Mouse (Mus musculus) megakaryocyte progenitor cell, adult 5-6 weeks (primary cell): ENCODE data around the gene Mterf1a. TPM values are rescaled to one million over a fixed set of nuclear protein-coding genes. Genes with fewer than 3 reads are reported as not detected.
A peak's percentile ranks its signal among the peaks of the same experiment; 100 is the strongest.
"Not testable (repeated sequence)": the region's sequence is repeated elsewhere in the genome, so short reads cannot be mapped to it uniquely, and the experiment has no call there.

Experiments
- ATAC-seq: replicated peaks from 2 replicates; pipeline ENCODE4 v1.8.0; 2016; ENCODE audit warnings: mild to moderate bottlenecking, moderate TSS enrichment, inconsistent platforms; ENCODE audit not compliant: poor library complexity
- total RNA-seq, 2 experiments: library from RNA; stranded (forward) in 1 of 2; stranded (reverse) in 1 of 2; fragments of 157-497, 149-512 nt in 1 of 2; fragments of 200-1000 nt in 1 of 2; gene quantifications; 2 replicates each; pipeline versions ENCODE4 v1.2.3 to v1.2.4; 2015 to 2017

The Mterf1a gene
- total RNA-seq (2015) (7.6 and 8.1 TPM in 2 replicates), total RNA-seq (2017) (10.3 and 17.3 TPM in 2 replicates)

DNA sequence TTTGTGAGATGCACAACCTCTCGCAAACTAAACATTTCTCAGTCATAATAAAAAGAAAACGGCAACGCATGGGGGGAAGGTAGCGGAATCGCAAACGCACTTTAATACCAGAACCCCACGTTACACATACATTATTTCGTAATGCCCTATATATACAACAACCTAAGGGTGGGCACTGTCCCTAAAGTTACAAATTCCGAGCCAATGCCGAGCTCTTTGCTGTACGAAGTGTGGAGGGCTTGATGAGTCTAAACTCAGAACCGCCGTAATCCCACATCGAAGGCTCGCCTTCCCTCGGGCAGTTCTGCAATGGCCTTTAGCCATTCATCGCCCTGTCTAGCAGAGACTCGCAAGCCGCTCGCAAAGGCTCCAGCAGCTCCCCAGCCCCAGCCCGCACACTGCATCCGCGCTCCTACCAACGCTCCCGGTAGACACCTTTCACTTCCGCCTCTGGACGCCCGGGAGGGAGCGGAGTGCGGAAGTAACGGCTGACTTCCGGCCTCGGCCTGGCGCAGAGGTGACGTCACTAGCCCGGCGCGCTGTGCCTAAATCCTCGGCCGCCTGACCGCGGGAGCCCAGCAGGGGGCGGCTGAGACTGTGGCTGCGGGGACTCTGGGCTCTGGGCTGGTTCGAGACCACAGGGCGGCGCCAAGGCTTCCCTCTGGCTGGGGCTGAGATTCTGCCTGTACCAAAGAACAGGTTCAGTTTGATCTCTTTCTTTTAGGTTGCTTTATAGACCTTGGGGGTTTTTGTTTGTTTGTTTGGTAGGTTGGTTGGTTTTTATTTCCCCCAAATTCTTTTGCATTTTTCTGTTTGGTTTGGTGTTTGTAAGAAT is at the start of gene Mterf1a:
Mterf1a (minus strand) TSS at position 475 of the 835 bp plus-strand sequence.
- peak; percentile 99 for ATAC-seq

DNA sequence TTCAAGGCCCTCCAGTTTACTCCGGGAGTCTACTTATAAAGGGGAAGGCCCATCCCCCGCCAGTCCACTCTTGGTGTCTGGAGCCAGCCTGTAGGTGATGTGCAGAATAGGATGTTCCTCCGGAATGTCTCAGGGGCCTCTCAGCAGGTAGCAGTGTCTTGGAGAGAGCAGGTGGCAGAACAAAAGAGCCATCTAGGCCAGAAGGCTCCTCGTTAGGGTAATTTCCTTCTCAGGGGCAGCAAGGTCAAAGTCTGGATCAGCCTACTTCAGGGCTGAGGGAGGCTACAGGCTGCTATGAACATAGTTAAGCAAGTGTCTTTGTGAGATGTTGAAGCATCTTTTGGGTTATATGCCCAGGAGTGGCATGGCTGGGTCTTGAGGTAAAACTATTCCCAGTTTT is 49.4 kb upstream of the Mterf1a start:
- ATAC-seq, result not testable (repeated sequence)

DNA sequence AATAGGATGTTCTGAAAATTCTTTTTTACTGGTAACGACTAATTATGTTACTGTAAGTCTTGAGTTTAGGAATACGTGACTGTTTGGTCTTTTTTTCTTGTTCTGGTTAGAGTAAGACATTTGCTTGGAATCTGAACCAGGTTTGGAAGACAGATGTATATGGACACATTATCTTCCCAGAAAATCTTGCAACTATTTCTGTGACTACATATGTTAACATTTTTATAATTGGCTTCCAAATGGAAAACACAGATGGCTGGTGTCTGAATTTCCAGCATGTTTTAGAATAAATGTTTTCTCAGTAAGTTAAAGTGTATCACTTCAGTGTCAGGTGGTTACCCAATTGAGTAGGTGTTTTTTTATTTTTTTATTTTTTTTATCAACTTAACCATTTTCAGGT is 47.5 kb upstream of the Mterf1a start:
- ATAC-seq, result no peak

- no peak for ATAC-seq
These were observed 45.6 kb upstream of the Mterf1a start for GRCm38 (mm10) chr5:3939335-3939734.

- ATAC-seq, result 0 out of 2 replicates have a peak, but pooled peaks have one; percentile 6
These were observed 45.2 kb upstream of the Mterf1a start for GRCm38 (mm10) chr5:3938905-3939304.

DNA sequence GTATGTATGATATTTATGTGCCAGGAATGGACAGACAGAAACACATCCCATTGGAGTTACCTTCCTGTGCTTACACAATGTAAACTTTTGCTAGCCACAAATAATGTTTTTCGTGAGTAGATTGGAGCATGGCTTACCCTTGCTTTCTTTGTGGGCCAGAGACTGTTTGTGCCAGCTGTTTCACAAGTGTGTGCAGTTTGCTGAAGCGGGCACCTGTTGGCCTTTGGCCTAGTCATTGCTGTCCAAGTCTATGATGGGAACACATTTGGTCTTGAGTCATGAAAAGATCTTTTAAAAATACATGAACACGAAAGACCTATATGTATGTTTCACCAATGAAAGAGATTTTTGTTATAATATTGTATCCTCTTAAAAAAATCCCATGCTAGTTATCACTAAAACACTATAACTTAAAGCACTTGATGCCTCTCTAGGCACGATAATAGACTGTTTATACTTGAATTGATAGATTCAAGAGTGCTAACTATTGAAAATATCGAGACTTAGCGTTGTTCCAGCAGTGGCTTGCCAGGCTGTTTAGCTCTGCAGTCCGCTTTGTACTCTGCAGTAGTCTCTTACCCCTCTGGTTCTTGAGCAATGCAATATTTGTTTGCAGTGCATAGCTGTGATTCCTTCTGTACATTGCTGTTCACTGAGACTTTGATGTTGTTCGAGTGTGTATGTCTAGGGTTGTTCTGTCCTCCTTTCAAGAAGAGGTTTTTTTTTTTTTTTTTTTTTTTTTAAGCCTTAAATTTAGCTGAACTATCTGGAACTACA is 42.2 kb upstream of the Mterf1a start:
- ATAC-seq, result no peak

DNA sequence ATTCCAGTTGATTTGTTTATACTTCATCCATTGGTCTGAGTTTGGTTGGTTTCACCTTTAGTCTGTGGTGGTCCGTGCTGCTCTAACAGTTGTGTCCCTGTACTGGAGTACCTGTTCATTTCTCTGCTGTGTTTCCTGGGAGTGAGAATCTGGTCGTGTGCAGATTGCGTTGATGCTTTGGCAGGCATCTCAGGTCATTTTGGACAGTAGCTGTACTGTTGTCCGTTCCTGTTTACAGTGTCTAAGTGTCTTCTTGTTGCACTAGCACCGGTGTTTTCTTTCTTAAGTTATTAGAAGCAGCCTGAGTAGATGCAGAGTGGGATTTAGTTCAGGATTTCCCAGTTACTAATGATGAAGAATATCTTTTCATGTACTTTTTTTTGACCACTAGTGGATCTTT is 41.5 kb upstream of the Mterf1a start:
- no peak for ATAC-seq

- ATAC-seq, result no peak
These were observed 39.8 kb upstream of the Mterf1a start for GRCm38 (mm10) chr5:3933551-3933950.

DNA sequence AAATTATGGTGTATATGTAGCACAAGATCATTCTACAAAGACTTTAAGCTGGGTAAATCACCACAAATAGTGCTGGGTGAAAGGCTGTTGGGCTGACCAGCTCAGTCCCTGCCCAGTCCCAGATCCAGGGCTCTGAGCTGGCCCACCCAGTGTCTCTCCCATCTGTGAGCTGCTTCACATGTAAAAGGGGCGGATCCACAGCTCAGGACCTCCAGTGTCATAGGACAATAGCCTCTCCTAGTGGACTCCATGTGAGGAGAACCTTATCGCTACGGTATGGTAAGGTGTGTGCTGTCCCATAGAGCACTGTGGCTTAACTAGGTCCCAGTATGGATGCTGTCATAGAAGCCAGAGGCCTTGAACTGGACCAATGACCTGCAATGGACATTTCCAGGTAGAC is 37.9 kb upstream of the Mterf1a start:
- no peak for ATAC-seq

DNA sequence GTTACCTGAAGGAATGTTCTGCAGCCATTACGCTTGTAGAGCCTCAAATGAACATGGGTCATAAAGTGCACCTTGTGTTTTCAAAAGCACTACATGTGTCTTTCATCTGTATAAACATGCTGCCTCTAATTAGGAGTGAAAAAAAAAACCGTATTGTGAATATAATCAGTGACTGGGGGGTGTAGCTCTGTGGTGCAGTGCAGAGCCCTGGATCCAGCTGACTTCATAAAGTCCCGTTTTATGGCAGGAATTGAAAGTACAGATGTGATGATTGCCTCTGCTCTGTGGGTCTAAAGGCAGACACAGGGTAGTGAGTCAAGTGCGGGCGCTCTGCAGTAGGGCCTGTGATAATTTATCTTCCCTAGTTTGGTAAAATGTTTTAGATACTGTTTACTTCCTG is 37.0 kb upstream of the Mterf1a start:
- ATAC-seq, result no peak

DNA sequence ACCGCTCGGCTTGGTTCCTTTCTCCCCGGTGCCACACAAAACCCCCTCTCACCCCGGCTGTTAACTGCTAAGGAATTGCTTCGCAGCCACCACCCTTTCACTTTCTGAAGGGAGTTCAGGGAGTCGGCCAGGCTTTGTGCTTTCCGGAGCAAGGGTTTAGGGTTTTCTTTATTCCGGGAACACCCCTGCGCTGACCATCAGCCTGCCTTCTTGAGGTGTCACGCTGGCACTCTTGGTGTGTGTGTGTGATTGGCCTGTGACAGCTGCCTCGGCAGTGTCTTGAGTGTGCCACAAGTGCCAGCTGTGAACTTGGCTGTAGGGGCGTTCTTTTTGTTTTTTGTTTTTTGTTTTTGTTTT is 34.9 kb upstream of the Mterf1a start:
- peak; percentile 73 for ATAC-seq

- peak; percentile 66 for ATAC-seq
These were observed 34.3 kb upstream of the Mterf1a start, which contains the start of gene Akap9 for GRCm38 (mm10) chr5:3927801-3928689. Gene Akap9, plus strand, starts transcription at chr5:3928054.

DNA sequence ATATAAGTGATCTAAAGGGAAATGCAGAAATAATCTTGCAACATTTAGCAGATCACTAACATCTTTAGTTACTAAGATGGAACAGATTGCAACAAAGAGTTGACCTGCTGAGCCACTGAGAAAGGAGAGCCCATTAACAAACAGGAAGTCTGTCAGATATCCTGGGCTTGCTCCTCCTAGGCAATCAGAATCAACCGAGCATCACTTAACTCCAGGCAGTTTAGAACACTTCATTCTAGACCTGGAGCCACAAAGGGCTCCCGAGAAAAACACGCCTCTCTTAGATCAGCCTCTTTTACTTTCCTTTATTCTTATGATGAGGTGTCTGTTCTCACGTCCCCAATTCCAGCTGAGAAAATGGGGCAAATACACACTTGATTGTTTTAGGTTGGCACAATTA is 32.9 kb upstream of the Mterf1a start:
- ATAC-seq, result peak; percentile 13; the same call in 1 of the 2 replicates

GRCm38 (mm10) chr5:3922350-3922749 is 28.6 kb upstream of the Mterf1a start:
- ATAC-seq, result no peak

DNA sequence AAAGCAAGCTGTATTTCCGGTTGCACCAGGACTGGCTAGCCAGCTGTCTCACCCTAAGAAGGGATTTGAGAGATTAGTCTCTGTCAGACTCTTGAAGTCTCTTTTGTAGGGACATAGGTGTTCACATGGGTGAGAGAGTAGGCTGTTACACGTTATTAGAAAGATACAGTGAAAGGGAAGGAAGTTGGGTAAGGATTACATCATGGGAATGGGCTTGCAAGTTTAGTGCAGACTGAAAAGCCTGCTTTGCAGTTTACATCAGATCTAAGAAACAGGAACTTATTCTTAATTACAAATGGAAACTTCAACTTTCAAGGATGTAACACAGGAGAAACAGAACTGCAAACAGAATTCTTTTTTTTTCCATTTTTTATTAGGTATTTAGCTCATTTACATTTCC is 11.7 kb upstream of the Mterf1a start:
- ATAC-seq, result peak; percentile 99

DNA sequence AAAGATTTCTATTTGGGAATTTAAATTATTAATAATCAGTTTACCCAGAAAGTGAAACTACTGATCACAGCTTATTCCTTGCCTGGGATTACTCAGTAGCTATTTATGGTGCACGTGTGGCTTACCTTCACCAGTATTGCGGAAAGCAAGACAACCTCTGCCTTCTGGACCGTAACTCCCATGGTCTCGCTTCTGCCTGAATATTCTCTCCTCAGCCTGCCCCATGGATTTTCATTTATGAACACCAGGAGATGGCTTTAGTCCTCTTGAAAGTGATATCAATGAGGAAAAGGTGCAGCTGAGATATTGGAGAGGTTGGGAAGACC is 524 bp upstream of the Mterf1a start:
- ATAC-seq, result not testable (repeated sequence)

DNA sequence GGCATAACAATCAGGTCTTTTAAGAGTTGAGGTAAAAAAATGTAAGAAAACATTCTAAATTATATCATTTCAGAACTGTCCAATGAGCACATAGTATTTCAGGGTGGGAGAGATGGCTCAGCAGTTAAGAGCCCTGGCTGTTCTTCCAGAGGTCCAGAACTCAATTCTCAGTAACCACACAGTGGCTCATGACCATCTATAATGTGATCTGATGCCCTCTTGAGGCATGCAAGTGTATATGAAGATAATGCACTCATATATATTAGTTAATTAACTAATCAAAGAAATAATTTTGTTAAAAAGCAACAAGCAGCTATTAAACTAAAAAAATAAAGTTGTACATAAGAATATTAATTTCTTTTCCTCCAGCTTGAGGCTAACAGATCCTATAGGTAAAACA is 4.5 kb downstream of the Mterf1a start:
- no peak for ATAC-seq

DNA sequence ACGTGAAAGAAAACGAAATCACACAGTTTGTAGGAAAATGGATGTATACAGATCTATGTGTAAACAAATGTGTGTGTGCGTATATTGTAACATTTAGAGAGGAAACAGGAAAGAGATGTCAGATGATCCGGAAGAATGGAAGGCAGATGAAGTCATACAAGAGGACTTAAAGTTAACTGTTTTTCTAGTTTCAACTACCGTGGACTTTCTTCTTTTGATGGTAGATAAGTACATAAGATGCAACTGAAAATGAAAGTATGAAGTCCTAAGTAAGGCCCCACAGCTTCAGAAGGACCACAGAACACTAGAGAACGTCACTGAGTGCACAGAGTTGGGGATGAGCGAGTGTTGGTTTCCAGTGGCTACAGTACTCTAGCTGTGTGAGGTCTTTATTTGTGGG is 6.9 kb downstream of the Mterf1a start:
- not testable (repeated sequence) for ATAC-seq

DNA sequence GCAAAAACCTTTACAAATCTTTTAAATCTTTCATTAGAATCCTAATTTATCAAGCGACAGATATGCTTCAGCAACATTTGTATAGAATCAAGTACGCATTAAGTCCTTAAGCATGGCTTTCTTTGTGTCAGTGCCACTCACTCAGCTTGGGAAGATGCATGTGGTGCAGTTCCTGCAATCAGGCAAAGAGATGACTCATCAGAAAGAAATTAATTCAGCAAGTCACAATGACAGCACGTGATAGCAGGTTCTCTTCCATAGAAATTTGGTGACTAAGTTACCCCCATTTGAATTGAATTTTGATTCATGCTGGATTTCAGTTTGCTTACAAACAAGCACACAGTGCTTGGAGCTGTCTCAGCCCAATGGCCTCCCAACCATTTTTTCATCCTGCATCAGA is 20.2 kb downstream of the Mterf1a start:
- ATAC-seq, result no peak

GRCm38 (mm10) chr5:3872348-3872747 is 21.4 kb downstream of the Mterf1a start:
- ATAC-seq, result no peak

DNA sequence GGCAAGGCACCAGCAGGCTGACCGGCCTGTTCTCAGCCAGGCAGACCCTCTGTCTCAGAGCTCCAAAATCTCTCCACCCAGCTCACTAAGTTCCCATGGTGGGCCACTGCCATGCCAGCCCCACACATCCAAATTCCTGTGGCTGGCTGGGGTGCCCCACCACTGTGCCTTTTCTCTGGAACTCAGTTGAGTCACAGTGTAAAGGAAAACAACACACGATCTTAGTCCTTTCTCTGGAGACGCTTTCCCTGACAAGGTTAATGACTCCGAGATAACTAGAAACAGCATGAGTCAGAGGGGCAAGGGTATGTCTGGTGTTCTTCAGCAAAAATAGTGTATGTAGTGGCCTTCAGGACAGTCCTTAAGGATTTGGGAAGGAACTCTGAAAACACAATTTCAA is 23.6 kb downstream of the Mterf1a start:
- ATAC-seq, result no peak
